Mouse (Mus musculus): ENCODE results near the gene Nat8f6.
"Not testable (repeated sequence)": the region's sequence is repeated elsewhere in the genome, so short reads cannot be mapped to it uniquely, and the experiment has no call there.

Nat8f6 gene

DNA sequence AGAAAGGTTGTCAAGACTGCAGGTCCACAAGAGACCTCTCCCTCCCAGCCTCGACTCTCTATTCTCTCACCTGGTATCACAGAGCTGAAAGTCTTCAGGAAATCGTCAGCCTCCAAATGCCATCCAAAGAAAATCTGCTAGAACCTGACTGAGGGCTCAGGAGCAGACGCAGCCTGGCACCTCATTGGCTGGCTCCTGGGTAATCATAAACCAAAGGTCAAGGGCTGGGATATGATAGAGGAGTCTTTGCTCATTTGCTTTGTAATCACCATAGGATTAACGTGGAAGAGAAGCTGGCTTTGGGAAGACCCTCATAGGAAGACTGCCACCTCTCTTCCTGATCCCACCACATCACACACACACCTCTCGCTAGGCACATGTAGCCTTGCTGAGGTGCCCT, at the start of gene Nat8f6, which contains the start of gene Nat8f5:
Gene Nat8f6 (minus strand): TSS at position 118 of the 400 bp plus-strand sequence.
Gene Nat8f5 (minus strand): TSS at position 136 of the 400 bp plus-strand sequence.
- in situ Hi-C loops (cut with MboI; ENCODE audit: unreplicated experiment in 2 of 2), result loop anchor here in 1 of 2 experiments (10.0 kb wide), 1 partner anchor 184 kb away; no protein-coding TSS in a partner anchor

DNA sequence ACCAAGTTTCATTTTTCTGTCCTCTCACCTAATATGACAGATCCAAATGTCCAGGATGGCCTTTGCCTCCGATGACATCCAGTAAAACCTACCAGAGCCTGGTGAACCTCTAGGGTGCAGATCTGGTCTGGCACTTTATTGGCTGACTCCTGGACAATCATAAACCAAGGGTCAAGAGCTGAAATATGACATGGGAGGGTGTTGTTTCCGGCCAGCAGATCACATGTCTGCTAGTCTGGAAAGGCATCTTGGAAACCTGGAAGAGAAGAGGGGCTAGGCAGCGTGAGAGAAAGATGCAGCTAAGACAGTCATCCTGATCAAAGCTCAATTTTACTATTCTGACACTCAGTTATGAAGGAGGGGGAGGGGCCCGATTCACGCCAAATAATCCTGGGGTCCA, 48.3 kb upstream of the Nat8f6 start, which contains the start of gene Nat8f2:
Gene Nat8f2 (minus strand): TSS at position 153 of the 400 bp plus-strand sequence.
- in situ Hi-C loops (cut with MboI; ENCODE audit: unreplicated experiment in 2 of 2), result not testable (repeated sequence)

DNA sequence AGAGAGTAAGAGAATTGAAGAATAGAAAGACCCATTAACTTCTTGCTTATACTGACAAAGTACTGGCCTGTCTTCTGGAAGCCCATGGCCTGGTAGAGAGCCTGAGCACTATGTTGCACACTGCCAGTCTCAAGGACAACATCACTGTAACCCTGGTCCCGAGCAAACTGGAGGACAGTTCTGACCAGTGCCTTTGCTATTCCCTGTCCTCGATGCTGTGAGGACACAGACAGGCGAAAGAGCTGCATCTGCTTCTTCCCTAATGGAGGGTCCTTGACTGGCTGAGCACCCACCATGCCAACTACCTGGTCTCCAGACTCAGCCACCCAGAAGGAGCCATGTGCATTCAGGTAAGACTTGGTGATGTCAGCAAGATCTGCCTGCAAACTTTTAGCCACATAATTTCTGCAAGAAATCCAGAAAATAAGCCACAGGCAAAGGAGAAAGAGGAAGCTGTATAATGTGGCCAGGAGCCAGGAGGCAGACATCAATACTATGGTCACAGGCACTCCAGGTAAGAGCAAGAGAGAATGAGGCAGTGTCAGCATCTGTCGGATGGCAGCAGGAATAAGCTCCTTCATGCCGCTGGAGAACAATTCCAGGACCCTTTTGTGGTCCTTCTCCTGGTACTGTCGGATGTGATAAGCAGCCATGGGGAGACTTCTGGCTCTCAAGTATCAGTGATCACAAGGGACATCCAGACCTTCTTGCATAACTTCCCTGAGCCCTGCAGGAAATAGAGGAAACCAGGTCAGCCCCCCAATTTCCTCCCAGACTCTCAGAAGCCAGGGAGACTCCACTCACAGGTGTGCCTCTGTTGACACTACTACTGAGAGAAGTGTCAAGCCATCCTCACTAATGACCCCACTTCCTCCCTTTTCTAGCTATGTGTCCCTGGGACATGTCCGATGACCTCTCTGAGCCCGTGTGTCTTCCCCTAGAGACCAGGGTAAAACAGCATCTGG, 47.3 kb upstream of the Nat8f6 start:
- in situ Hi-C loops (cut with MboI; ENCODE audit: unreplicated experiment in 2 of 2), result no loop called here

DNA sequence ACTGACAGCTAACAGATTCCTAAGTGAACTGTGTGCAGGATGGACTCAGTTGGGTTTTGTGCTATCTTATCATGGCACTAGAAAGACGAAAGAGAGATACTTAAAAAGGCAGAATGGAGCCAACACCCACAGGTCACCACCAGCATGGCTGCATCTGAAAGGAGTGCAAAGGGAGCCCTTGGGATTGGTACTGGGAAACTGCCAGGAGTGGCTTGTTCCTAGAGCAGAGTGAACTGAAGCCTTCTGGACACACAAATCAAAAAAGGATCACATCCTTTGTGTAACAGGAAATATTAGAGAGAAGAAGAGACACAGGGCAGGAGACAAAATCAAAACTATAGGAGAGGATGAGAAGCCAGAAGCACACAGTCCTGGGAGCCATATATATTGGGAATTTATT, 46.2 kb upstream of the Nat8f6 start:
- in situ Hi-C loops (cut with MboI; ENCODE audit: unreplicated experiment in 2 of 2), result not testable (repeated sequence)

DNA sequence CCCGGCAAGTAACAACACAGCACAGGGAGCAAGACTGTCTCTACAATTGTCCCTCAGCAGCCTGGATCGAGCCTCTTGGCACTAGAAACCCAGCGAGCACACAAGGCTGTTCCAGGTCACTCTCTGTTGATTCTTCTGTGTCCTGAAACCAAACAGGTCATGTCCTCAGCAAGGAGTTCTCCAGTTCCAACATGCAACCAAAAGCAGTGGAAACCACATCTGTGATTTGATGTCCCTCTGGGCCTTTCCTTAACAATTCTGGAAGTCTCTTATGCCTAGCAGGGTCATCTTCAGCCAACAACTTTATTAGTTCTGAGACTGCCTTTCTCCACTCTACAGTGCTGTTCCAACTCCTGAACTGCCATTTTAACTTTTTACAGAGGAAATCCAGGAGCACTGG, 45.4 kb upstream of the Nat8f6 start:
- in situ Hi-C loops (cut with MboI; ENCODE audit: unreplicated experiment in 2 of 2), result not testable (repeated sequence)

DNA sequence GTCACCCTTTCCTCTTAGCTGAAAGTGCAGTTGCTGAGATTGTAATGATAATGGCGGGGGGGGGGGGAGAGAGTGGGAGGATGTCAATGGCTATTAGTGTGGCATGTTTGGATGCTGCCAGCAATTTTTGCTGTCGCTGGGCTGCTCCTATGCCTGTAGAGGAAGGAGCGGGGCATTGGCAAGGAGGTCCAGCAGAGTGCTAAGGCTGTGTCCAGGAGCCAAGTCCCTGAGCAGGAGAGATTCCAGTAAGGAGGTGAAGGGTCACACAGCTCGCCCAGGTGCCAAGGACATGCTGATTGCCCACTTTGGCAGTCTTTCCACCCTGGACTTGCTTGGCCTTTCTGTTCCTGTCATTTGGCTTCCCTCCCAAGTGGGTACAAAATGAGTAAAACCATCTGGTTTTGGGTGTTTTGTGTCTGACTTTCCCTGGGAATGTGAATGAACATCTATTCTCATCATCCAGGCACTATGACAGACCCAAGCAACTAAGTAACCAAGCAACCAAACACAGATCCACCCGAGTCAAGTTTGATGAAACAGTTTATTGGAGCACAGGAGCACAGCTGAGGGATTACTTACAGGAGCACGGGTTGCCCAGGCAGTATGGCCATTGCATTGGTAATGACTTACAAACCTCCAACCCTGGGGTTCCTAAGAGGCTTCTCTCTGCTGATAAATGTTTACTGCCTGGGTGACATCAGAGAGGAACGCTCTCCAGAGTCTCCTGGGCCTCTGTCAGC, 44.3 kb upstream of the Nat8f6 start:
- in situ Hi-C loops (cut with MboI; ENCODE audit: unreplicated experiment in 2 of 2), result not testable (repeated sequence)

DNA sequence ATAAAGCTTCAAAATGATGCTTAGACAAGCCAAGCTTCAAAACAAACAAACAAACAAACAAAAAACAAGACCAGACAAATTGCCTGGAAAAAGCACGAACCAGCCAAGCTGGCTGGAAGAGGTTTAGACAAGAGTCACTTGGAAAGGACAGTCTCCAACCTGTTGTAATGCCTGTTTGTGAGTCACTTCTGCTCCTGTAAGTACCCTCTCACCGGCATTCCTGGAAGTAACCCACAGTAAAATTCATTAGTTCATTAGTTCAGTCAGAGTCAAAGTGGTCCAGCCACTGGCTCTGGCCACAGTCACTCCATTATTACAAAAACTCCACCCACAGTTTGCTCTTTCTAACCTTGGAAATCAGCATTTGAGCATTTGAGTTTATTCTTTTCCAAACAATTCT, 43.1 kb upstream of the Nat8f6 start:
- in situ Hi-C loops (cut with MboI; ENCODE audit: unreplicated experiment in 2 of 2), result no loop called here

DNA sequence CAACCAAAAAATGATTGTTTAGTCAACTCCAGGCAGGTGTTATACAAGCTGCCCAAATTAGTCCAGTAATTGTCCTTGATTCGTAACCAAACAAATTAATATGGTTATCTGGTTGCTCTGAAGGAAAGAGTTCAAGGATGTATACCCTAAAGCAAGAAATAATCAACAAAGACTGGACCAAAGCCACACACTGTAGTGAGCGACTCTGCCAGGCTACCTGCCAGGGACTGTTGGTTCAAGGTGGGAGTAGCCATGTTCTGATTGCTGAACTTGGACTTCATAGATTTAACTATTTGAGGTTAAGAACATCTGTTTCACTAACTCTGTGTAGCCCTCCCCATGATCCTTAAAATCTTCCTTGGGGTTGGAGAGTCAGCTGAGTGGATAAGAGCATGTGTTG, 42.4 kb upstream of the Nat8f6 start:
- in situ Hi-C loops (cut with MboI; ENCODE audit: unreplicated experiment in 2 of 2), result no loop called here

DNA sequence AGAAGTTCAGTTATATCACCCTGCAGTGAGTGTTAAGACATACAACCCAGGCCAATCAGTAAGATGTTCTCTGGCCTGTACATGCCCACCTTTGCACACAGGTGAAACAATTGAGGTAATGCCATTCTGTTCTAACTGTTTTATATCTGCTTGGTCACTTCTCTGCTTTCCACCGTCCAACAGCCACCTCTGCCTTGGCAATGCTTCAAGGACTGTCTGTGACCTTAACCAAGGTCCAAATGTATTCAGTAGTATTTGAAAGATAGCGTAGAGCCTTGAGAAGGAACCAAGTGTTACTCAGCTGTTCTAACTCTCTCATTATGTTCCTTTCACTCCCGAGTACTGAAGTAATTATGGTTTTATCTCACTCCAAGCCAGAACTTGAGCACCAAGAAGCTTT, 41.8 kb upstream of the Nat8f6 start:
- in situ Hi-C loops (cut with MboI; ENCODE audit: unreplicated experiment in 2 of 2), result no loop called here

DNA sequence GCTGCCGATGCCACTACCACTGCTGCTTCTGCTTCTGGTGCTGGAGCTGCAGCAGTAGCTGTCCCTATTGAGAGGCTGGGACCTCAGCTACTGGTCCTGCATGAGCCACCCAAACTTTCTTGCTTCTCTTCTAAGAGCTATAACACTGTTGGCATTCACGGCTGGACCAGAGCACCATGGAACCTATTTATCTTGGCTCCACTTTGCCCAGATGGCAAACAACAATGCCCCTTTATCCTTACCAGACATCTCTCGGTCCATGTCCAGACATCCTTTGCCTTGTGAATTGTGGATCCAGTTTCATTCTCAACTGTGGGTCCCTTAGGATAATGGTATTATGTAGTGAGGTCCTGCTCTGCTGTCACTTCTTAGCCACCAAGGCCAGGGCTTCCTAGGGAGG, 40.5 kb upstream of the Nat8f6 start:
- in situ Hi-C loops (cut with MboI; ENCODE audit: unreplicated experiment in 2 of 2), result no loop called here

DNA sequence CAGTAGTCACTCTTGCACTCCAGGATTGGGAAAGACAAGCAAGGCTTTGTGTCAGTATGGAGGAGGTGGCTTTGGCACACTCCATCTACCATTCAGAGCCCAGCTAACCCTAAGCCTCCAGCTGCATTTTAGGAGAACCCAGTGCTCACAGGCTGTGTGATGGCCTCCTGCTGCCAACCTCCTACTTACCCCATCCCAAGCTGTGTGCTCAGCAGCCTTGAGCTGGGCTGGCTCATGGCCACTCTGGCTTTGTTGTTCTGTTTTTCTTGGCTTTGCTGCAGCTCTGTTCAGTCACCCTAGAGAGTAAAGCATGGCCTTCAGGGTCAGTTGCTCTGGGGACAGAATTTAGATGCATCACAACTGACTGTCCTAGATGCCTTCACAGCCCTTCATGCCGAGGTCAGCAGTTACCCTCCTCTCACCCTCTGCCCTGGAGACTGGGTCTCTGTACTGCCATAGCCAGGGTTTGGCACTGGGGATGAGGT, 35.5 kb upstream of the Nat8f6 start:
- in situ Hi-C loops (cut with MboI; ENCODE audit: unreplicated experiment in 2 of 2), result no loop called here

DNA sequence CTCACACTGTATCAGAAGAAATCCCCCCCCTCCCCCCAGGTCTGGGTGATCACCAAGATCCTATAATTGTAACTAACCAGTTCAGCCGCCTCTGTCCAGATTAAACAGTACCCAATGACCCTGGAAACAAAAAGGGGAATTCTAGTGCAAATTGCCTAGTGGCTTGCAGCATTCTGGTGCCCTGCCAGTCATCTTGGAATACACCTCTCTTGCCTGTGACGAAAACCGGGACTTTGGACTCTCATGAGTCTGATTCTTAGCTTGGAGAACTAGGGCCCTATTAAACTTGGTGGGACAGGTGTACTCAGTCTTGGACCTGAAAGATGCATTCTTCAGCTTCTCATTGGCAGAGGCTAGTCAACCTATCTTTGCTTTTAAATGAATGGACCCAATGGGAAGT, 32.7 kb upstream of the Nat8f6 start:
- in situ Hi-C loops (cut with MboI; ENCODE audit: unreplicated experiment in 2 of 2), result no loop called here

DNA sequence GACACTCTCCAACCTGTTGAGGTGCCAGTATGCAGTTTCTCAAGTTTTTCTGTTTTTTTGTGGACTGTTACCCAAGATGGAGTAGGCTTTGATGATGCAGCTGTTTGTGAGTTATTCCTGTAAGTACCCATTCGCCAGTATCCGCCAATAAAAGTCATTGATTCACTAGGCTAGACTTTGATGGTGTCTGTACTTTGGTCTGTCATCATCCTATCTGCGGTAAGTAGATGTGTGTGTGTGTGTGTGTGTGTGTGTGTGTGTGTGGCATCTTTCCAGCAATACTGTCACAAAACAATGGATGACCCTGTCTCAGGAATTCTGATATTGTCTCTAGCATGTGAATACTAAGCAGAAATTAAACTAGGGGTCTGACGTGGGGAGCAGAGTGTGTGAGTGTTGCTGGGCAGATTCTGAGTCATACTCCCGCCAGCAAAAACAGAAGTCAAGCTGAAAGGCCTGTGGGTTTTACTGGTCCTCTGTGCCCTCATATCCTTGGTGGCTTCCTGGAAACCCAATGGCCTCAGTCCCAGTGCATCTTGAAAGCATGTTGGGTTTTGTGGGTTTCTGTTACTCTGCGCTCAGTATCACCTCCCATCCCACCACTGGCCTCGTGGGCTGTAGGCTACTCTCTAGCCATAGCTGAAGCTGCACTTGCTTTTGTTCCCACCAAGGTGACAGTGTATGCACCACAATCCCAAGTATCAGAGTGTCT, 30.5 kb upstream of the Nat8f6 start:
- in situ Hi-C loops (cut with MboI; ENCODE audit: unreplicated experiment in 2 of 2), result no loop called here

DNA sequence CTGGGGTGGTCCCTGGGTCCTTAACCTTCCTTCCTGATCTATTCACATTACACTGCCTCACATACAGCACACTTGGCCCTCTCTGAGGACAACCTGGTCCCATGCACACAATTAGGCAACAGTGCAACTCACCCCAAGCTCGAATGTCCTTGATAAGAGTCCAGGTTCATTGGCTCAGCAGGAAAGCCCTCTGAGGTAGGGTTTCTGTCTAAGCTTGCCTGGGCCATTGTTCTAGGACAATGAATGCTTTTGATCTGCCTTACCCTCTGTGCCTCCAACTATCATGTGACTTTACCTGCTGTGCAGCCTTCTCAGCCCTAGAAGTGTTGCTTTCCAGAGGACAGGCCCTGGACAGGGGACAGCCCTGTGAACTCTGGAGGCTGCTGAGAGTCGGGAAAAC, 28.5 kb upstream of the Nat8f6 start:
- in situ Hi-C loops (cut with MboI; ENCODE audit: unreplicated experiment in 2 of 2), result no loop called here

DNA sequence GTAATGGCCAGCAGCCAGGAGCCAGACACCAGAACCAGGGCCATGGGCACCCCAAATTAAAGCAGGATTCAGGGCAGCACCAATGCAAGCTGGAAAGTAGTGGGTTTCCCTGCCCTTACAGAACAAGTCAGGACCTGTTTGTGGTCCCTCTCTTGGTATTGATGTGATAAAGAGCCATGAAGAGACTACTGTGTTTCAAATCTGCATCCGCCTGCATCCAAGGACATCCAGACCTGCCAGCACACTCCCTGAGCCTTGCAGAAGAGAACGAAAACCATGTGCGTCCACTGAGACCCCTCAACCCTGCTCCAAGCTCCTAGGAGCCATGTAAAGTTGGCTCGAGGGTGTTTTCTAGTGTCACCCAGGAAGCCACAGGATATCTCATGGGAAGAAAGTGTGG, 27.4 kb upstream of the Nat8f6 start:
- in situ Hi-C loops (cut with MboI; ENCODE audit: unreplicated experiment in 2 of 2), result no loop called here

DNA sequence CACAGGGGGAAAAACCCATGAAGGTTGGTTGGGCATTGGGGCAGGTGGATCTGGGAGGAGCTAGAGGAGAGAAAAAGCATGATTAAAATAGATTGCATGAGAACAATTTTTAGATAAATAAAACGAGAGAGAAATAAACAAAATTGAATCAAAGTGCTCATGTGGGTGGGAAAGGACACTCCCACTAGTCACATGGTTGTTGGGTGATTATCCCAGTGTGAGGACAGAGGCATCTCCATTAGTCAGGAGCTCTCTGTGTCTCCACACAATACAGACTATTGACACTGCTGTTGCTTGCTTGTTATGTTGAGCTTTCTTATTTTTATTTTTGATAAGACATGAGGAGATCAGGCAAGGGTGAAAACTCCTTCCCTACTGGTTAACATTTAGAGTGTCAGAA, 26.2 kb upstream of the Nat8f6 start:
- in situ Hi-C loops (cut with MboI; ENCODE audit: unreplicated experiment in 2 of 2), result no loop called here

DNA sequence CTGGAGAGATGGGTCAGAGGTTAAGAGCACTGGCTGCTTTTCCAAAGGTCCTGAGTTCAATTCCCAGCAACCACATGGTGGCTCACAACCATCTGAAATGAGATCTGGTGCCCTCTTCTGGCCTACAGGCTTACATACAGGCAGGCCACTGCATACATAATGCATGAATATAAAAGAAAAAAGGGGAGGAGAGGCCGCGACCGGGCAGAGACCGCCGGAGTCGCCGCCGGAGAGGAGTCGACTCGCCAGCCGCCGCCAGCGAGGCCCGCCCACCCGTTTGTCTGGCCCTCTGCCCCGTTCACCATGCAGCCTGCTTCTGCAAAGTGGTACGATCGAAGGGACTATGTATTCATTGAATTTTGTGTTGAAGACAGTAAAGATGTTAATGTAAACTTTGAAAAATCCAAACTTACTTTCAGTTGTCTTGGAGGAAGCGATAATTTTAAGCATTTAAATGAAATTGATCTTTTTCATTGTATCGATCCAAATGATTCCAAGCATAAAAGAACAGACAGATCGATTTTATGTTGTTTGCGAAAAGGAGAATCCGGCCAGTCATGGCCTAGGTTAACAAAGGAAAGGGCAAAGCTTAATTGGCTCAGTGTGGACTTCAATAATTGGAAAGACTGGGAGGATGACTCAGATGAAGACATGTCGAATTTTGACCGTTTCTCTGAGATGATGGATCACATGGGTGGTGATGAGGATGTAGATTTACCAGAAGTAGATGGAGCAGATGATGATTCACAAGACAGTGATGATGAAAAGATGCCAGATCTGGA, 23.1 kb upstream of the Nat8f6 start:
- in situ Hi-C loops (cut with MboI; ENCODE audit: unreplicated experiment in 2 of 2), result not testable (repeated sequence)

DNA sequence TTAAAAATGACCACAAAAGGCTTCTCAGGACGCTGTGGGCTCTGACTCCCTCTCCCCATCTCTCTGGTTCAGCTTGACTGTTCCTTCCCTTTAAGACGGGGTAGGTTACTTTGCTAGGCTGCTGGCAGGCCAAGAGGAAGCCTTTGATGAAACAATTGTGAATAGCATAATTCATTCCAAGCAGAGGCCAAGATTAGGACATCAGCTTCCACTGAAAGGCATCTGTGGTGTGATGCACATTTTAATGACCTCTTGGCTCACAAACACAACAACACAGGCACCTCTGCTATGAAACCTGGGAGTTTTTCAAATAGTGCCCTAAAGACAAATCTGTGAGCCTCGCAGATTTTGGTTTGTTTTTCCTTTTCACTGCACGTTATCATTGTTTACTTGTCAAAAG, 19.2 kb upstream of the Nat8f6 start:
- in situ Hi-C loops (cut with MboI; ENCODE audit: unreplicated experiment in 2 of 2), result no loop called here

DNA sequence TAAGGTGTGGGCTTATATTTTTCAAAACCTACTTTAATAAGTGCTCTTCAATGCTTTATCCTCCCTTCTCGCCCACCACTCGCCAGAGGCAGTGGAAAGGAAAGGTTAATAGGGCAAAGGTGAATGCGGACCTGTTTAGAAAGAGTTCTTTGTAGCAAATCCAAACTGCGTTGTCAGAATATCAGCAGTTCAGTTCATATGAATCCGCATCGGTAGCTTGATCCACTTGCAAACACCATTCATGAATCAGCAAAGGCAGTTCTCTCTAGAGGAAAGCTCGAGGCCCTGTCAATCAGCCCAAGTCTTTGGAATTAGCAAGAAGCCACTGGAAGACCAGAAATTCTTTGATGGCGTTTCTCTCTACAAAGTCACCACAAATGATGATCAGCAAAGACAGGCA, 17.9 kb upstream of the Nat8f6 start:
- in situ Hi-C loops (cut with MboI; ENCODE audit: unreplicated experiment in 2 of 2), result no loop called here

DNA sequence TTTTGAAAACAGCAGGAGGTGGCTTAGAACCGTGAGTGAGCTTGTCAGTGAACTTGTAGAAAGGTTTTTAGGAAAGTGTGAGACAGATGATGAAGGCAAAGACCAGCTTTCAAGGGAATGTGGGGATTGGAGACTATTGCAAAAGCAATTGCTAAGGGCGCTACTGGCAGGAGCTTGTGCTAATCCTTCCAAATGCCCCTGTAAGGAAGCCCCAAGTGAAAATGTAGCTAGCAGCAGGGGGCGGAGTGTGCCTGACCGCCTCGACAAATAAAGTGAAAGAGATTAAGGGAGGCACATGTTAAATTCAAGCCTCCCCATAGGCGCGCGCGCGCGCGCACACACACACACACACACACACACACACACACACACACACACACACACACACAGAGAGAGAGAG, 16.6 kb upstream of the Nat8f6 start:
- in situ Hi-C loops (cut with MboI; ENCODE audit: unreplicated experiment in 2 of 2), result not testable (repeated sequence)

Measured in v-Abl transformed pro-B cells (cell line).